Mouse (Mus musculus) limb, embryonic 12.5 days (tissue): ENCODE measurements around the gene Flna. TPM values are rescaled to one million over a fixed set of nuclear protein-coding genes. Genes with fewer than 3 reads are reported as not detected.
A peak's percentile ranks its signal among the peaks of the same experiment; 100 is the strongest.

Experiments
- ATAC-seq: fragments of 200-750 bp; cut with Nextera tagmentation; 2 replicates; pipeline ENCODE4 v1.8.0; 2017; ENCODE audit warnings: low read depth, moderate TSS enrichment; ENCODE audit not compliant: insufficient number of reproducible peaks, insufficient read depth, low FRiP score, low TSS enrichment
- H3K27ac ChIP-seq: fragments of 300-500 bp; sonication (generic); 2 replicates; pipeline ENCODE4 v1.5.1; 2016; ENCODE audit warnings: mild to moderate bottlenecking, moderate library complexity
- H3K27me3 ChIP-seq: fragments of 300-500 bp; sonication (generic); 2 replicates; pipeline ENCODE4 v1.6.1; 2016; ENCODE audit warnings: mild to moderate bottlenecking, moderate library complexity
- H3K36me3 ChIP-seq: fragments of 300-500 bp; sonication (generic); 2 replicates; pipeline ENCODE4 v1.6.1; 2016; ENCODE audit warnings: mild to moderate bottlenecking, moderate library complexity
- H3K4me1 ChIP-seq: fragments of 300-500 bp; sonication (generic); replicated peaks from 2 replicates; pipeline ENCODE4 v1.6.1; 2016
- H3K4me2 ChIP-seq: fragments of 300-500 bp; sonication (generic); 2 replicates; pipeline ENCODE4 v1.6.1; 2016; ENCODE audit warnings: mild to moderate bottlenecking, moderate library complexity
- H3K4me3 ChIP-seq: fragments of 300-500 bp; sonication (generic); replicated peaks from 2 replicates; pipeline ENCODE4 v1.5.1; 2016; ENCODE audit warnings: mild to moderate bottlenecking
- H3K9ac ChIP-seq: fragments of 300-500 bp; sonication (generic); replicated peaks from 2 replicates; pipeline ENCODE4 v1.6.1; 2016; ENCODE audit warnings: mild to moderate bottlenecking, moderate library complexity
- H3K9me3 ChIP-seq: fragments of 300-500 bp; sonication (generic); 2 replicates; pipeline ENCODE4 v1.6.1; 2016; ENCODE audit warnings: mild to moderate bottlenecking, moderate library complexity
- WGBS: fragments of 180-500 bp; shearing (Covaris S2); methylation state at CpG from one replicate; pipeline ENCODE4 v1.1.7; 2016; 5-methylcytosine and 5-hydroxymethylcytosine counted together
- polyA plus RNA-seq: library from polyadenylated mRNA; unstranded; fragments of >200 nt; fragmentation: Nextera tagmentation; extraction: Ambion mirVana; gene quantifications from 2 replicates; pipeline ENCODE4 v1.2.1, GENCODE M21; 2016

The Flna gene
- 311 and 345 TPM in 2 replicates for polyA plus RNA-seq

DNA sequence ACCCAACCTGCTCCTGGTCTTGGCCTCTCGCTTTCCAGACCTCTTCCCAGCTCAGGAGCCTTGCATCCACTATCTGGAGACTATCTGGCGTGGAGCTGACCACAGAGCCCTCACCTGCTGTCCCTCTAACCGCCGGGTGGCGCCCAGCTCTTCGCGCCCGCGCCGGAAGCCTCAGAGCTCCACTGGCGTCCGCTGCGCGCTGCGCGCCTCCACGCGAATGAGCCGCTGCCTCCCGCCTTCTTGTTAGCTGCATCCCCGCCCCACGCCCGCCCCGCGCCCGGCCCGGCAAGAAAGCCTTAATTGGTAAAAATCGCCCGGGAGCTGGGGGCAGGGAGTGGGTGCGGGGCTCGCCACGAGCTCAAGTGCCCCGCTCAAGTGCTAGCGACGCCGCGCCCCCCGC, at the start of gene Flna:
Gene Flna, minus strand, starts transcription at position 206 of the 400 bp plus-strand sequence.
- no peaks in the 10 kb centered on the region for H3K9me3 ChIP-seq
- H3K4me2 ChIP-seq, result peak within 1 kb of the TSS; percentile 58
- no peak for ATAC-seq
- 17% methylated on average over 38 of the region's 38 CpGs for WGBS
- H3K9ac ChIP-seq, result peak within 1 kb of the TSS; percentile 57
- H3K4me1 ChIP-seq, result 0 out of 2 replicates have a peak, but pooled peaks cover 3% of the 10 kb centered on the region
- H3K27ac ChIP-seq, result peak within 1 kb of the TSS; percentile 77
- H3K36me3 ChIP-seq, result no peaks in the 10 kb centered on the region
- peak within 1 kb of the TSS; percentile 44 for H3K4me3 ChIP-seq
- H3K27me3 ChIP-seq, result no peaks in the 10 kb centered on the region

DNA sequence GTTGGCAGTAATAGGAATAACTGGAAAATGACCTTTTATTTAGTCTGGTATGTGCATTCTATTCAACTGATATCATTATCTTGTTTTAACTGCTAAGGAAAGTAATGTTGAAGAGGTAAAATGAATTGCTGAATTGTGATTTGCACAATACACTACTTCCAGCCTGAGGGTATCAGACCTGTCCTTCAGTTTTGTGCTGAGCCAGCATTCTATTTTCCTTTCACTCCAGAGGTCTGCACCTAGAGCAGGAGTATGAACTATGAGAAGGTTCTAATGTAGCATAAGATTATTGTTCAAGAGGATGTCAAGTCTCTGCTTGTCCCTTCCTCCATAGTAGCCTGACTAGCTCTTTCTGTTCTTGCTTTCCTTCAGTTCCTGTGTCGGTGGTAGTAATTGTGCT, 48.7 kb upstream of the Flna start:
- ATAC-seq, result no peak
- H3K4me3 ChIP-seq, result no peak overlapping the region
- no peak overlapping the region for H3K9ac ChIP-seq
- no peaks in the 10 kb centered on the region for H3K4me1 ChIP-seq
- no peak overlapping the region for H3K4me2 ChIP-seq
- peaks cover 38% of the 10 kb centered on the region for H3K36me3 ChIP-seq
- H3K27me3 ChIP-seq, result no peaks in the 10 kb centered on the region; the same call in 1 of the 2 replicates
- H3K9me3 ChIP-seq, result no peaks in the 10 kb centered on the region
- WGBS, result 100% methylated on average over 1 of the region's 1 CpGs
- no peak overlapping the region for H3K27ac ChIP-seq

DNA sequence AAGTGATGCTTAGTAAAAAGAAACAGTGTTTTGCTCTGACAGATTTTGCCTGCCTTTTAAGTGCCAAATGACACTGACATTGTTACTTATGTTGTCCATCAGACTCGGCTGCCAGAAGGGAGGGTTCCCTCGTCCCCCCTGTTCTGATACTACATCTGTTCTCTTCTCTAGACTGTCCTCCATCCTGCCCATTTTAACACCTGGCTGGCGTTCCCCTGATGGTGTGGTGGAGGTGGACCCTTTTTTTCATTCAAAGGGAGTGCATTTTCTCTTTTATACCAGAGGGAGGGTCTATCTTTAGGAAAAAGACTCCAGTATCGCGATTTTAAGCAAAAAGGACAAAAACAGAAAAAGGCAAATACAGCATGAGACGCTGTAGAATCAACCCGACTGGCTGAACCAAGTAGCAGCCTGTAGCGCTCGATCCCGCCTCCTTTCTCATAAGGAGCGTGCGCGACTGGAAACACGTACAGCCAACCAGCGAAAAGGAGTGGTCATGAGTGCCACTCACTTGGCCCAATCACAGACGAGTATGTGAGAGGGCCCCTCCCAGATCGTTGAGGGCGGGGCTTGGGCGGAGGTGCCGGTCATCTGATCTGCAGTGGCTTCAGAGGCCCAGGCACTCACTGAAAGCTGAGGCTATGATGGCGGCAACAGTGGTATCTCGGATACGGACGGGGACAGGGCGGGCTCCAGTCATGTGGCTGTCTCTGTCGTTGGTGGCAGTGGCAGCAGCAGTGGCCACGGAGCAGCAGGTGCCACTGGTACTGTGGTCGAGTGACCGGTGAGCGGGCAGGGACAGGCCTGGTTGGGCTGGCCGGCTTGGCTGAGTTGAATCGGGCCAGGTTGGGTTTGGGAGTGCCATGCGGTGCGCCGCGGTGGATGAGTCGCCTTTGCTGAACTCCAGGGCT, 47.2 kb upstream of the Flna start, which contains the start of gene Atp6ap1:
Gene Atp6ap1, plus strand, starts transcription at position 560 of the 911 bp plus-strand sequence.
- Histone ChIP-seq H3K27ac (peak within 1 kb of the TSS; percentile 62; the same call in 1 of the 2 replicates), H3K9me3 (no peaks in the 10 kb centered on the region), H3K4me2 (peak within 1 kb of the TSS; percentile 63), H3K4me3 (peak within 1 kb of the TSS; percentile 62), H3K36me3 (peaks cover 22% of the 10 kb centered on the region), H3K4me1 (no peaks in the 10 kb centered on the region), H3K27me3 (no peaks in the 10 kb centered on the region; the same call in 1 of the 2 replicates), H3K9ac (peak within 1 kb of the TSS; percentile 67)
- 13% methylated on average over 37 of the region's 37 CpGs for WGBS
- peak; percentile 96 for ATAC-seq

DNA sequence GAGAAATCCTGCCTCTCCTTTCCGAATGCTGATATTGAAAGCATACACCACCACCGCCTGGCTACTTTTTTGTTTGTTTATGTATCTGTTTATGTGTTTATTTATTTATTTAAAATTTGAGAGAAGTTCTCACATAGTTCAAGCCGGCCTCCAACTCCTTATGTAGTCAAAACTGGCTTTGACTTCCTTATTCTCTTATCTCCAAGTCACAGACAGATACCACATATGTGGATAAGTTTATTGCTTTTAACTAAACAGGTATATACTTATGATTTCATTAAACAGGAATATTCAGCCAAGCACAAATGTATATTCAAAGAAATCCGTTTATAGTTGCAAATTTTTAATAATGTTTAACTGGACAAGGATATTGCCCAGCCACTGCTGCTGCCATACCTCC, 43.8 kb upstream of the Flna start:
- Histone ChIP-seq H3K9ac (no peak overlapping the region), H3K27ac (no peak overlapping the region), H3K4me1 (no peaks in the 10 kb centered on the region), H3K27me3 (no peaks in the 10 kb centered on the region), H3K36me3 (peaks cover 18% of the 10 kb centered on the region), H3K4me2 (no peak overlapping the region), H3K9me3 (no peaks in the 10 kb centered on the region), H3K4me3 (no peak overlapping the region)
- WGBS, result 77% methylated on average over 4 of the region's 4 CpGs
- ATAC-seq, result no peak

DNA sequence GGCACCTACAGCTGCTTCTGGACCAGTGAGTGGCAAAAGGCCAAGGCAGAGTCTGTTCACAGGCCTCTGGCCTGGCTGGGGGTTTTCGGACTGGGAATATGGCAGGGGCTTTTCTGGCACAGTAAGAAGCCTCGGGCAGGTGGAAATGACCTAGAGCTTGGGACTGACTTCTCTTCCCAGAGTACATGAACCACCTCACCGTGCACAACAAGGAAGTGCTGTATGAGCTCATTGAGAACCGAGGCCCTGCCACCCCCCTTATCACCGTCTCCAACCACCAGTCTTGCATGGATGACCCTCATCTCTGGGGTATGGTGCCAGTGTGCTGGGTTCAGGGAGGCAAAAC, 33.4 kb upstream of the Flna start:
- peak overlapping the region; percentile 84; the same call in 1 of the 2 replicates for H3K27ac ChIP-seq
- peaks cover 17% of the 10 kb centered on the region for H3K27me3 ChIP-seq
- peak; percentile 7; the same call in 1 of the 2 replicates for ATAC-seq
- peak overlapping the region; percentile 69 for H3K4me2 ChIP-seq
- peak overlapping the region; percentile 60 for H3K4me3 ChIP-seq
- H3K4me1 ChIP-seq, result peaks cover 10% of the 10 kb centered on the region; the same call in 1 of the 2 replicates
- 32% methylated on average over 5 of the region's 5 CpGs for WGBS
- H3K36me3 ChIP-seq, result 0 out of 2 replicates have a peak, but pooled peaks cover under 1% of the 10 kb centered on the region
- H3K9me3 ChIP-seq, result no peaks in the 10 kb centered on the region
- peak overlapping the region; percentile 73 for H3K9ac ChIP-seq

DNA sequence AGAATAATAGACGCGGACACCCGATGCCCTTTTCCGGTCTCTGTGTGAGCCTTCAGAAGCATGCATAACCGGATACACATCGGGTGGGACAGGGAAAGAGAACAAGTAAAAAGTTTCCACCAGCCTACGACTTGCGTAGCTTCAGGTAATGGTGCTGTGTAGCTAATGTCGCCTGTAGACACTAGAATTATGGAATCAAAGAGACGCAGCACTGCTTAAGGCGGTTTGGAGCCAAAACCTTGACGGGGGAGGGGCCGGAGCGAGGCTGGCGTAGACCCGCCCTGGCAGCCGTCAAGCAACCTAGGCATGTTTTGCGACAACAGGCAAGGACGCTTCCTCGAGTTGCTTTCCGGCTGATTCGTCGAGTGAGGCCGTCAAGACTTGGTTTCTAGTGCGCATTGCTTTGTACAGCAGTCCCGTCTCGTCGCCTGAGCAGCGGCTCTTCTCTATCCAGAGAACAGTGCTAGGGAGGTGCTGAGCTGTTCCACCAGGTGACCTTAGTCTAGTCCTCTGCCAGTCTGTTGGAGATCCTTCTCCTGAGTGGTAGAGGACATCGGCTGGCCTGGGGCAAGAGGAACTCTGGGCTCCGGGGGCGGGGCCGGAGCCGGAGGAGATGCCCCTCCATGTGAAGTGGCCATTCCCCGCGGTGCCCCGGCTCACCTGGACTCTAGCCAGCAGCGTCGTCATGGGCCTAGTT, 32.9 kb upstream of the Flna start:
- peaks cover 10% of the 10 kb centered on the region; the same call in 1 of the 2 replicates for H3K4me1 ChIP-seq
- peak overlapping the region; percentile 73 for H3K9ac ChIP-seq
- no peaks in the 10 kb centered on the region for H3K9me3 ChIP-seq
- peaks cover 17% of the 10 kb centered on the region for H3K27me3 ChIP-seq
- ATAC-seq, result peak; percentile 63
- 19% methylated on average over 39 of the region's 39 CpGs for WGBS
- peak overlapping the region; percentile 69 for H3K4me2 ChIP-seq
- peak overlapping the region; percentile 84 for H3K27ac ChIP-seq
- H3K36me3 ChIP-seq, result no peaks in the 10 kb centered on the region
- H3K4me3 ChIP-seq, result peak overlapping the region; percentile 60

DNA sequence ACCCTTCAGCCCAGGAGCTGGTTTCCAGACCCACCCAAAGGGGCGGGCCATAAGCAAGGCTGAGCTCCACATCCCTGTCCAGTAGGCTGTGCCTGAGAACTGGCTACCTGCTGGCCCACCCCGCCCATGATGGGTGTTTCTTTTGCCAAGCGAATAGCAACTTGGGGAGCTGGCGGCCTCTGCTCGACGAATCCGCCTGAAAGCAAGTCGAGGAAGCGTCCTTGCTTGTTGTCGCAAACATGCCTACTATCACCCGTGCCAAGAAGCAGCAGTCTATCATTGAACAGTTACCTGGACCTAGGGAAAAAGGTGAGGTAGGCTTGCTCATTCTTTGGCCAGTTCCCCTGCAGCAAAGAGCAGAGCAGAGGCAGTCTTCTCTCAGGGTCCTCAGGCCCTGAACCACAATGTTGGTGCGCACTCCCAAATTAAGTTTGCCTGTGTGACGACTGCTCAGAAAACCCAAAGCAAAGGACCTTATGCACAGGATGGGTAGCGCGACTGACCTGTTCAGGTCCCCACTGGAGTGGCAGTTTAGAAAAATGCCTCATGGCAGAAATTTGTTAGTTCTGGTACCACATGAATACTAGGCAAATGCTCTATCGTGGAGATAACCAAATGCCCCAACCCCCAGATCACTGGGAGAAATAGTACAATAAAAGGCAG, 32.2 kb upstream of the Flna start, which contains the start of the genes Taz and Dnase1l1:
Gene Taz, plus strand, starts transcription at position 181 of the 663 bp plus-strand sequence.
Gene Dnase1l1, minus strand, starts transcription at position 606 of the 663 bp plus-strand sequence.
- H3K9me3 ChIP-seq, result no peaks in the 10 kb centered on the region
- H3K4me1 ChIP-seq, result peaks cover 10% of the 10 kb centered on the region; the same call in 1 of the 2 replicates
- peaks cover 17% of the 10 kb centered on the region for H3K27me3 ChIP-seq
- peak; percentile 92 for ATAC-seq
- H3K4me3 ChIP-seq, result peak within 1 kb of the TSS; percentile 60
- WGBS, result 14% methylated on average over 16 of the region's 16 CpGs
- peak within 1 kb of the TSS; percentile 84 for H3K27ac ChIP-seq
- no peaks in the 10 kb centered on the region for H3K36me3 ChIP-seq
- peak within 1 kb of the TSS; percentile 69 for H3K4me2 ChIP-seq
- peak within 1 kb of the TSS; percentile 73 for H3K9ac ChIP-seq

DNA sequence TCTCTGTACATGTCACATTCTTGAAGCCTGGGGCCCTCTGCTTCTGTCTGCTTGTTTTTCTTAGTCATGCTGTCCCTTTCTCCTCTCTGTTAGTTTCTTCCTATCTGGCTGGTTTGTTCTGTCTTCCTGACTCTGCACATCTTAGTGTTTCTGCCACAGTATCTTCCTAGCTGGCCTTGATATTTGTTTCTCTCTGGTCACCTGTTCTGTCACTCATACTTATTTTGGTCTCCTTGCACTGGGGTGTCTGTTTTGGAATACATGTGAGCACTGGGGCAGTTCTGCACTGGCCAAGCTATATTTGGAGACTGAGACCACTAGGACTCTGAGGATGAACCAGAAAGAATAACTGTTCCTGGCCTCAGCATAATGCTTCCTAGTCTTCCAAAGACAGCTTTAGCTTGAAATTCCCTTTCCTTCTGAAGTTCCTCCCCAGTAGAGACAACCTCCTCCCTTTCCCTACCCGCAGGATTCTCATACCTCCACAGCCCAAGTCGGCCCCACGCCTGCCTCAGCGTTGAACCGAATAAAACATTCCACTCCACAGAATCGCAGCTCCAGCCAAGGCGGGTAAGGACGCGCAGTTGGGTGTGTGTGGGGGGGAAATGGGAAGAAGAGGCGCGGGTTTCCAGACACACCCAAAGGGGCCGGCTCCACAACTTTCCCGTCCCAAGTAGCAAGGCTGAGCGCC, 31.6 kb upstream of the Flna start:
- H3K9ac ChIP-seq, result peak overlapping the region; percentile 55
- peak overlapping the region; percentile 60 for H3K4me3 ChIP-seq
- peak overlapping the region; percentile 84 for H3K27ac ChIP-seq
- no peaks in the 10 kb centered on the region for H3K9me3 ChIP-seq
- ATAC-seq, result no peak
- peaks cover 17% of the 10 kb centered on the region for H3K27me3 ChIP-seq
- H3K36me3 ChIP-seq, result no peaks in the 10 kb centered on the region
- peaks cover 10% of the 10 kb centered on the region; the same call in 1 of the 2 replicates for H3K4me1 ChIP-seq
- 24% methylated on average over 14 of the region's 14 CpGs for WGBS
- H3K4me2 ChIP-seq, result peak overlapping the region; percentile 69

DNA sequence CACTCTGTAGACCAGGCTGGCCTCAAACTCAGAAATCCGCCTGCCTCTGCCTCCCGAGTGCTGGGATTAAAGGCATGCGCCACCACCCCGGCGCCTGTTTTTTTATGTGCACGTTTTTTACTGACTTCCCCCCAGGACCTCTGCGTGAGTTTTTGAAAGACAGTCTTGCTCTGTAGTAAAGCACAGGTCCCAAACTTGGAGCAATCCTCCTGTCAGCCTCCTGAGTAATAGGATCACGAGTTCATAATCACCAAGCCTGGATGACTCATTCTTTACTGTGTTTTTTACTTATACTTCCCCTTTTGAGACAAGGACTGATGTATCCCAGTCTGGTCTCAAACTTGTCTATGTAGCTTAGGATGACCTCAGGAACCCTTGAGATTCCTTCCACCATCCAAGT, 28.3 kb upstream of the Flna start:
- WGBS, result 72% methylated on average over 8 of the region's 8 CpGs
- no peak overlapping the region for H3K4me2 ChIP-seq
- H3K4me3 ChIP-seq, result no peak overlapping the region
- 0 out of 2 replicates have a peak, but pooled peaks cover 3% of the 10 kb centered on the region for H3K4me1 ChIP-seq
- H3K36me3 ChIP-seq, result peaks cover 4% of the 10 kb centered on the region; the same call in 1 of the 2 replicates
- H3K27ac ChIP-seq, result no peak overlapping the region
- peaks cover 16% of the 10 kb centered on the region for H3K27me3 ChIP-seq
- no peak for ATAC-seq
- H3K9ac ChIP-seq, result no peak overlapping the region
- no peaks in the 10 kb centered on the region for H3K9me3 ChIP-seq
